Mouse (Mus musculus): Measurements from ENCODE around the gene Hnf1a.

Hnf1a gene

GRCm38 (mm10) chr5:114970824-114971227 is at the start of gene Hnf1a:
Hnf1a (minus strand) TSS chr5:114971094.
- DNase-seq, result no peak

GRCm38 (mm10) chr5:115018813-115019212 is 47.9 kb upstream of the Hnf1a start:
- DNase-seq, result no peak

GRCm38 (mm10) chr5:115018270-115018669 is 47.4 kb upstream of the Hnf1a start:
- DNase-seq, result no peak

- DNase-seq, result no peak
Observed at GRCm38 (mm10) chr5:115015121-115015520, 44.2 kb upstream of the Hnf1a start.

- no peak for DNase-seq
Observed at GRCm38 (mm10) chr5:115014570-115014969, 43.7 kb upstream of the Hnf1a start.

- no peak for DNase-seq
Observed at GRCm38 (mm10) chr5:115013436-115013835, 42.5 kb upstream of the Hnf1a start.

- DNase-seq, result peak; percentile 63
Observed at GRCm38 (mm10) chr5:115011519-115012261, 40.8 kb upstream of the Hnf1a start.

GRCm38 (mm10) chr5:115011217-115011518 is 40.3 kb upstream of the Hnf1a start:
- DNase-seq, result no peak

GRCm38 (mm10) chr5:115010577-115011216 is 39.8 kb upstream of the Hnf1a start, which contains the start of gene Sppl3:
Sppl3 (plus strand) TSS chr5:115011137.
- DNase-seq, result peak; percentile 98

- DNase-seq, result no peak
Observed at GRCm38 (mm10) chr5:115009961-115010360, 39.1 kb upstream of the Hnf1a start.

- DNase-seq, result no peak
Observed at GRCm38 (mm10) chr5:115009143-115009542, 38.2 kb upstream of the Hnf1a start.

GRCm38 (mm10) chr5:115008307-115008706 is 37.4 kb upstream of the Hnf1a start:
- DNase-seq, result no peak

GRCm38 (mm10) chr5:115007768-115008167 is 36.9 kb upstream of the Hnf1a start:
- no peak for DNase-seq

GRCm38 (mm10) chr5:115003224-115003873 is 32.5 kb upstream of the Hnf1a start:
- DNase-seq, result no peak

GRCm38 (mm10) chr5:115002781-115003180 is 31.9 kb upstream of the Hnf1a start:
- no peak for DNase-seq

GRCm38 (mm10) chr5:115001464-115001863 is 30.6 kb upstream of the Hnf1a start:
- no peak for DNase-seq

- no peak for DNase-seq
Observed at GRCm38 (mm10) chr5:115000503-115000902, 29.6 kb upstream of the Hnf1a start.

- DNase-seq, result no peak
Observed at GRCm38 (mm10) chr5:114997327-114997726, 26.4 kb upstream of the Hnf1a start.

- DNase-seq, result no peak
Observed at GRCm38 (mm10) chr5:114996447-114996846, 25.6 kb upstream of the Hnf1a start.

- DNase-seq, result no peak
Observed at GRCm38 (mm10) chr5:114985074-114985473, 14.2 kb upstream of the Hnf1a start.

- DNase-seq, result no peak
Observed at GRCm38 (mm10) chr5:114982001-114982400, 11.1 kb upstream of the Hnf1a start.

- DNase-seq, result peak; percentile 22
Observed at GRCm38 (mm10) chr5:114980122-114980748, 9.3 kb upstream of the Hnf1a start.

Measured in embryo, embryonic 11 days (tissue).